Mouse (Mus musculus) bone marrow, adult 2 months (tissue): ENCODE results near the gene Irf5. TPM values are rescaled to one million over a fixed set of nuclear protein-coding genes. Genes with fewer than 3 reads are reported as not detected.

Source experiments
- H3K27ac ChIP-seq: fragments of 200-500 bp; 2 replicates; pipeline ENCODE4 v1.5.1; 2012; ENCODE audit warnings: low read depth, mild to moderate bottlenecking, control low read depth, inconsistent platforms, low read length; ENCODE audit not compliant: control insufficient read depth, poor library complexity, insufficient read depth
- H3K4me1 ChIP-seq: fragments of 200-500 bp; 2 replicates; pipeline ENCODE4 v1.6.1; 2011; ENCODE audit warnings: low read length; ENCODE audit not compliant: control insufficient read depth, insufficient read depth
- H3K4me3 ChIP-seq: fragments of 200-500 bp; replicated peaks from 2 replicates; pipeline ENCODE3; 2011; ENCODE audit warnings: mild to moderate bottlenecking, low read depth, low read length, control low read depth; ENCODE audit not compliant: control insufficient read depth
- CTCF ChIP-seq: fragments of 200-500 bp; IDR thresholded peaks from 2 replicates; pipeline ENCODE4 v1.5.1; 2011; ENCODE audit warnings: low read length, control low read depth; ENCODE audit not compliant: control insufficient read depth, insufficient read depth
- POLR2A ChIP-seq: fragments of 200-500 bp; IDR thresholded peaks from 2 replicates; pipeline ENCODE4 v1.6.1; 2011; ENCODE audit warnings: low read depth, mild to moderate bottlenecking, control low read depth, low read length, borderline replicate concordance; ENCODE audit not compliant: control insufficient read depth
- WGBS: fragments of 180-500 bp; shearing (Covaris S2); methylation state at CpG from one replicate; pipeline ENCODE4 v1.1.7; 2018; 5-methylcytosine and 5-hydroxymethylcytosine counted together
- polyA plus RNA-seq: library from polyadenylated mRNA; stranded (reverse); fragments of >200 nt; gene quantifications from 2 replicates; pipeline ENCODE4 v1.2.4, GENCODE M21; 2011; ENCODE audit warnings: low replicate concordance; ENCODE audit not compliant: missing spikeins, insufficient read depth, insufficient read length

Gene Irf5
- polyA plus RNA-seq, 1 experiment = 47.1 TPM

DNA sequence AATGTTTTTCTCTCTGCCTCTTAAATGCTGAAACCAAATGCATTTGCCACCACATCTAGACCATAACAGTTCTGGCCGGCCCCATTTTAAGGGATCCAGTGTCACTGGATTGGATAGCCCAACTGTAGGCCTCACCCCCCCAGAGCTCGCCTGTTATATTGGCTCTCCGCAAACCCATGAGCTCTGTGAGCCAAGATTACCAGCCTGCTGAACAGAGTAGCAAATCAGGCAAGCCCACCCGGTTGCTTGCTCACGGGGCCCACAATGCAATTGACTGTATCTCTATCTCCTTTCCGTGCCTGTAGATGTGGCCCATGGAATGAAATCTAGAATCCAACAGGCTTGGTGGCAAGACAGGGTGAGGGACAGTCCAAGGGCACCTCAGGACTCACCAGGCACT, 25.6 kb upstream of the Irf5 start:
- TF ChIP-seq POLR2A = no peak
- no peak for TF ChIP-seq CTCF
- WGBS = 71% methylated on average over 6 of the region's 6 CpGs

DNA sequence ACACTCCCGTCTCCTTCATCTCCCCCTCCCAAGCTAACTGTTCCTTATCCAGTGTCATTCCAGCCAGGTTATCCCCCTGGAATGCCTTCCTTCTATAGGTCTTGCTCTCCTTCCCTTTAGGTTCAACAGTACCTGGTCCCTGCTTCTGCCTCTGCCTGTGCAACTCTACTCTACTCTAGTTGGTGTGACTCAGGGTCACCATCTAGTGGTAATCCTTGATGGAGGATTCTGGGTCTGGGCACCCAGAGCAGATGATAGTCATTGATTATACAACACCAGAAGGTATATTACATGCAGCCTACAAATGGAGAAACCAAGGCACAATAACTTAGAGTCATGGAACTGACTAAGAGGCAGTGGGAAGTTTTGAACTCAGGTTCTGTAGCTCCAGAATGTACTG, 24.8 kb upstream of the Irf5 start:
- WGBS = 82% methylated on average over 1 of the region's 1 CpGs
- TF ChIP-seq POLR2A (no peak), CTCF (no peak)
- Histone ChIP-seq H3K27ac (no peak overlapping the region), H3K4me3 (no peak overlapping the region), H3K4me1 (no peaks in the 10 kb centered on the region)

More for the DNA sequence above, 25.6 kb upstream of the Irf5 start:
- no peaks in the 10 kb centered on the region for H3K4me1 ChIP-seq
- no peak overlapping the region for H3K27ac ChIP-seq
- no peak overlapping the region for H3K4me3 ChIP-seq

DNA sequence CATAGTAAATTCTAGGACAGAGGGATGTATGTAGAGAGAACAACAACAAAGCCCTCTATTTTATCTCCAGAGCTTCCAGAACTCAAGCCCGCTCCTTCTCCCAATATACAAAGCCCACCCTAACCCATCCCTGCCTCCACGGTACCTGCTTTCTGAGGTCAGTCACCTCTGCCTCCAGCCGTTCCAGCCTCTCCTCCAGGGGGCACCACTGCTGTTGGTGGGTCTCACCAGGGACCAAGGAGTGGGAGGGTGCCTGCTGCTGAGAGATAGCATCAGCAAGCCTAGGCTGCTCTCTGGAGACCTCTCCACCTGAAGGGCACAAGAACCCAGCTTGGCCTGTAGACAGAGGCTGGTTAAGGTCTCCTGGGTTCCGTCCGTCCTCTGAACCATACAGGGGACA, 20.9 kb upstream of the Irf5 start:
- no peak overlapping the region for H3K4me3 ChIP-seq
- WGBS = 77% methylated on average over 5 of the region's 5 CpGs
- TF ChIP-seq POLR2A (no peak), CTCF (peak; percentile 26; the same call in 1 of the 2 replicates)
- H3K27ac ChIP-seq = no peak overlapping the region
- H3K4me1 ChIP-seq = no peaks in the 10 kb centered on the region

DNA sequence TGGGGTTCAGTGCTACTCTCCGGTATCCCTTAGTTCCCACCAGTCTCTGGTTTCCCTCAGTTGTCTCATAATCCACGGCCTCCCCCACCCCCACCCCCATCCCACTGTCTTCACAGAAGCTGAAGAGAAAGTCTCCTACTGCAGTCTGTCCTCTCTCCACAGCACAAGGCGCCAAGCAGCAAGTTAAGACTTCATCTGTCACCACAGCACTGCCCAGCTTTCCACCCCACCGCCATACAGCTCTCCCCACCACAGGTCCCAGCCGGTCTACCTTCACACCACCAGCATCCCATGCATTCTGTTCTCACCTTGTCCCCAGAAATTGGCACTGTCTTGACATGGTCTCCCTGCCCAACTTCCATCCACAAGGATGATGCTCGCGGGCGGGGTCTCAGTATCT, 19.6 kb upstream of the Irf5 start:
- H3K4me3 ChIP-seq = no peak overlapping the region
- TF ChIP-seq CTCF (no peak), POLR2A (no peak)
- H3K27ac ChIP-seq = no peak overlapping the region
- no peaks in the 10 kb centered on the region for H3K4me1 ChIP-seq
- WGBS = 49% methylated on average over 8 of the region's 8 CpGs

DNA sequence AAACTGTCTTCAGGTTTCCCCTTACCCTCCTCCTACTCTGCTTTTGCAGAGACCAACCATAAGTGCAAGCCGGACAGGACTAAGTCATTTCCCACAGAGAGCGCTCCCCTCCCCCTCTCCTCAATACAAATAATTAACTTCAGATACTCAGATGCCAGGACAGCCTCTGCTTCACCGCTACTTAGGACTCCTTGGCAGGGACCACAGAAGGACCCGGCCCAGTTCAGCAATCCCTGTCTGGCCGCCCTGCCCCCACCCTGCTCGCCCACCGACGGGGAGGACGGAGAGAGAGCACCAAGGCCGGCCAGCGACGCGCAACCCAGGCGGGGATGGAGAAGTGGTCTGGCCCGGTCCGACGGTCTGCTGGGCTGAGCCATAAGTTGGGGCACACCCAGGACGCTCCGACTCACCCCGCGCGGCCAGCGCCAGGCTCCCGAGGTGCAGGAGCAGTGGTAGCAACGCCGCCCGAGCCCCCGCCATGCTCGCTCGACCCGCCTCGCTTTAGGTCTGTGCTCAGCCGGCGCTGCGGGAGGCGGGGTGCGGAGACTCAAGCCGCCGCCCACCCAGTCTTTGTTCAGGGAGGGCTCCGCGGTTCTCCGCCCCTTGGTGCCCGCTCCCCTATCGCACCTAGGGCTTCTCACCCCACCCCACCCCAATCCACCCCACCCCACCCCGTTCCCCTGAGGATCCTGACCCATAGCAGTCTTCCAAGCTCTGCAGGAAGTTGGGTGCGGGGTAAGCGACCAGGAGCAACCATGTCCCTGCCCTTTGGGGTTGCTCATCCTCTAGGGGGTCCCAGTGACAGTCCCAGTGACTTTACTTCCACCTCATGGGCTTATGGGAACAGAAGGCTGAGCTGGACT, 18.7 kb upstream of the Irf5 start, which contains the start of gene Kcp:
Gene Kcp (minus strand): TSS at position 506 of the 863 bp plus-strand sequence.
- H3K4me1 ChIP-seq = no peaks in the 10 kb centered on the region
- WGBS = 4% methylated on average over 45 of the region's 47 CpGs
- no peak within 1 kb of the TSS for H3K4me3 ChIP-seq
- H3K27ac ChIP-seq = no peak within 1 kb of the TSS
- no peak for TF ChIP-seq CTCF
- TF ChIP-seq POLR2A = no peak

DNA sequence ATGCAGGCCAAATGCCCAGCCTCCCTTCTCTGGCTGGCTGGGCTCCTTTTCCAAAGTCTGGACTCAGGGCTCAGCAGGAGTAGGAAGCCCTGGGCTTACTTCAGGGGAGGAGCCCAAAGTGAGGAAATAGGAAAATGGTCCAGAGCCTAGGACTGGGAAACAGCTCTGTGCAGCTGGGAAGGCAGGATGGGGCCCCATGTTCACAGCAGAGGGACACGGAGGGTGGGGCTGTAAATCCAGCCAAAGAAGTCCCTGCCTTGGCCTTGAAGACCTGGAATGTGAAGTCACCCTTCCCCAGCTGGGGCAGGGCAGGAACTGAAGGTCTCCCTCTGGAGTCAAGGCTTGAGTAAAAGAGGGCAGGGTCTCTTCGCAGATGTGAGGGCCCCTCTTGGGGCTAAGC, 17.3 kb upstream of the Irf5 start:
- TF ChIP-seq POLR2A = no peak
- TF ChIP-seq CTCF = no peak
- Histone ChIP-seq H3K4me1 (no peaks in the 10 kb centered on the region), H3K27ac (no peak overlapping the region), H3K4me3 (no peak overlapping the region)
- 79% methylated on average over 2 of the region's 2 CpGs for WGBS

DNA sequence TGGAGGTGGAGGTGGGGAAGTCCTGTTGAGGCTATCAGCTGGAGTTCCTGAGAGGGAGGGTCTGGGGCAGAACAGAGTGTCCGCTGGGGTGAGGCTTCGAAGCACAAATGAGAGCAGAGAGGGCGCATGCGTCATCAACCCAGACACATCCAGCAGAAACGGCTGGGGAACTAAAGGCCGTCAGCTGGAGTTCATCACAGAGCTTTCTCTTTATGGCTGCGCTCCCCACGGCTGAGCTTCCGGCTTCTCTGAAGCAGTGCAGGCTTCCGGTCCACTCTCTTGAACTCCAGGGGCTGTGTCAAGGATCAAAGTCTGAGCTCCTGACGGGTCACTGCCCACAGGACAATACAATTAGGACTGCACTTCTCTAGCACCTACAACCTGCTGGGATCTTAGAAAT, 13.1 kb upstream of the Irf5 start:
- 2% methylated on average over 11 of the region's 11 CpGs for WGBS

DNA sequence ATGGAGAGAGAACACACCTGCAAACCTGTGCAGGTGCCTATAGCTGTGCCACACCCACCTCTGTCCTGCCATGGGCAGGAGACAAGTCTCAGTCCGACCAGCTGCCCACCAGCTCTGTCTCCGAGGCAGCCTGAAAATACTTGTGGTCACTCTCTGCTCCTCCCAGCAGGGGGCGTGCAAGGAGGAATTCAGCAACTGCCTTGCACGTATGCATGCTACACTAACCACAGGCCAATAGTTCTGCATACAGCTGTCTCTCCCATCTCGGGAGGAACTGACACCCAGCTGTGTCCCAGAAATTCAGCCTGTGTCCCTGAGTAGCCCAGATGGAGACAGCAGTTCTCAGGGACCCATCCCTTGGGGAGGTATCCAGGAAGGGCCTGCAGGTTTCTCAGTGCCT, 9.3 kb upstream of the Irf5 start:
- TF ChIP-seq POLR2A (no peak), CTCF (peak; percentile 97)
- no peaks in the 10 kb centered on the region for H3K4me1 ChIP-seq
- under 1% methylated on average over 5 of the region's 5 CpGs for WGBS

More for the DNA sequence above, 13.1 kb upstream of the Irf5 start:
- Histone ChIP-seq H3K27ac (no peak overlapping the region), H3K4me3 (no peak overlapping the region), H3K4me1 (no peaks in the 10 kb centered on the region)
- TF ChIP-seq POLR2A (no peak), CTCF (no peak)

DNA sequence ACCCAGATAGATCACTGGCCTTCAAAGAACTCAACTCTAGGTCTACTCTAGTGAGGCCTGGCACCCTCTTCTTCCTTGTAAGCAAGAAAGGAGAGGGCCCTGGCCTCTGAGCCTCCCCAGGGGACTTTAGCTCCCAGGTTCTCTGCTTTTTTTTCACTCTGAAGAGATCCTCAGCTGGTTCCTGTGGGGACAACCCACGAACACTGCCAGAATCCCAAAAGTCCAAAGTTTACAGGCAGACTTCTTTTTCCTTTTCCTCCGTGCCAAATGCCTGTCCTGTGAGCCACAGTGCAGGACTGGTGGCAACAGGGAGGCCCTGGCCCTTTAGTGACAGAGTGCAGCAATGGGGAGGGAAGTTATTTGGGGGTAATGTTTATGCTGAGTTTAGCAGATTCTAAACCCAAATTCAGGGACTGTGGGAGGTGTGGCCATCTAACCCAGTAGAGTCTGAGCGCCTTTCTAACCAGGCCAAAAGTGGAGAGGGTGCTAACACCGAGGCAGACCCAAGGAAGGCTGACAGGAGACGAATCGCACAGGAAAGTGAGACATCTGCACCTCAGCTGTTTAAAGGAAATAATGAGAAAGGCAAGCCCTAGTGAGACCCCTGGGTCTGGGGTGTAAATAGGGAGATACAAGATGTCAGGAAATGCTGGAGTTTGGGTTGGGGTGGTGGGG, 3.7 kb upstream of the Irf5 start:
- no peak for TF ChIP-seq POLR2A
- TF ChIP-seq CTCF = no peak
- Histone ChIP-seq H3K4me1 (peaks cover 2% of the 10 kb centered on the region), H3K27ac (peak overlapping the region; percentile 79), H3K4me3 (no peak overlapping the region)
- WGBS = 58% methylated on average over 6 of the region's 6 CpGs

More for the DNA sequence above, 9.3 kb upstream of the Irf5 start:
- Histone ChIP-seq H3K4me3 (no peak overlapping the region), H3K27ac (no peak overlapping the region)
